Comparison of ENCODE assay signal across 8 mouse cellular contexts in genomic region chr7:84528796-84529533, GRCm38 (mm10). TPM values are rescaled to one million over a fixed set of nuclear protein-coding genes. Genes with fewer than 3 reads are reported as not detected.
A peak's percentile ranks its signal among the peaks of the same experiment; 100 is the strongest.
DNase-seq lines count a peak whose midpoint lies in the region; ATAC-seq lines count a peak whose summit lies in the region.

Gm2115 (plus strand) TSS chr7:84528954.

- no peaks in the 10 kb centered on the region for H3K36me3 ChIP-seq in neural tube, embryonic 11.5 days (ENCODE audit: control insufficient read depth, insufficient read depth, low read length)

- peak; percentile 79 for ATAC-seq in neural tube, embryonic 11.5 days (ENCODE audit: insufficient read depth, low FRiP score, low TSS enrichment)

- DNase-seq in cerebellum, adult 18-20 months = peak; percentile 19 to 29
- no peak for DNase-seq in cerebellum, adult 11-12 months
- DNase-seq in cerebellum, adult 8-10 months = peak; percentile 6
- peak; percentile 10 to 19 for DNase-seq in frontal cortex, postnatal 25 days (ENCODE audit: low spot score in 2 of 2)
- DNase-seq in kidney, adult 9 months = peak; percentile 56
- peak; percentile 8 for DNase-seq in liver
- peak; percentile 67 for DNase-seq in neural tube, embryonic 11.5 days (ENCODE audit: low spot score)
- no peak for DNase-seq in MN1 (ENCODE audit: low spot score)

- H3K4me2 ChIP-seq in neural tube, embryonic 11.5 days (ENCODE audit: low read depth) = peak within 1 kb of the TSS; percentile 63

- H3K27me3 ChIP-seq in neural tube, embryonic 11.5 days (ENCODE audit: control insufficient read depth, insufficient read depth, low read length) = peaks cover 16% of the 10 kb centered on the region

- no peaks in the 10 kb centered on the region for H3K4me1 ChIP-seq in neural tube, embryonic 11.5 days (ENCODE audit: control insufficient read depth, insufficient read depth, low read length)

- WGBS in neural tube, embryonic 11.5 days = 1% methylated on average over 52 of the region's 52 CpGs

- H3K4me3 ChIP-seq in neural tube, embryonic 11.5 days (ENCODE audit: low read depth, low read length) = peak within 1 kb of the TSS; percentile 34

- H3K9me3 ChIP-seq in neural tube, embryonic 11.5 days (ENCODE audit: control insufficient read depth, low read length) = no peaks in the 10 kb centered on the region

- no peak within 1 kb of the TSS for H3K27ac ChIP-seq in neural tube, embryonic 11.5 days (ENCODE audit: low read depth, low read length)

- peak within 1 kb of the TSS; percentile 12 for H3K9ac ChIP-seq in neural tube, embryonic 11.5 days (ENCODE audit: low read length)

RNA-seq across cellular contexts. Expression of gene Gm2115, which starts in this region (rescaled TPM):
- polyA plus RNA-seq in neural tube, embryonic 11.5 days (2014; fragmentation: Nextera tagmentation; extraction: Ambion mirVana) = 0.07 and 0.11 TPM in 2 replicates

Comparison
In these comparisons a context has a peak if more than half of its experiments do, and no peak if none do; other contexts are left out.
1. DNase-seq: peak in cerebellum, adult 18-20 months (2 of 2), cerebellum, adult 8-10 months (single experiment), frontal cortex, postnatal 25 days (2 of 2), kidney, adult 9 months (single experiment) and liver (single experiment); none in cerebellum, adult 11-12 months (single experiment) and MN1 (single experiment).
2. Peak in DNase-seq, ATAC-seq, H3K4me3 ChIP-seq, H3K9ac ChIP-seq and H3K4me2 ChIP-seq in neural tube, embryonic 11.5 days; RNA of the gene not detected or under 1 TPM.